Mouse (Mus musculus): Measurements from ENCODE around the gene Sephs2. TPM values are rescaled to one million over a fixed set of nuclear protein-coding genes. Genes with fewer than 3 reads are reported as not detected.

Gene Sephs2
- polyA plus RNA-seq, 1 experiment from 2014 or later, result 87.2 TPM

GRCm38 (mm10) chr7:127290142-127290541, 16.3 kb upstream of the Sephs2 start:
- H3K9me3 ChIP-seq (replicated peaks), result peaks cover 20% of the 10 kb centered on the region
- no peaks in the 10 kb centered on the region for H3K27me3 ChIP-seq (replicated peaks)
- H3K4me2 ChIP-seq, result no peak overlapping the region
- H3K4me3 ChIP-seq, result no peak overlapping the region
- H3K27ac ChIP-seq (ENCODE audit: poor library complexity, severe bottlenecking), result no peak overlapping the region
- no peak for ATAC-seq (ENCODE audit: insufficient number of reproducible peaks, low FRiP score)
- no peaks in the 10 kb centered on the region for H3K4me1 ChIP-seq (replicated peaks)
- no peaks in the 10 kb centered on the region for H3K36me3 ChIP-seq
- no peak overlapping the region for H3K9ac ChIP-seq
- WGBS, result 63% methylated on average over 8 of the region's 8 CpGs

DNA sequence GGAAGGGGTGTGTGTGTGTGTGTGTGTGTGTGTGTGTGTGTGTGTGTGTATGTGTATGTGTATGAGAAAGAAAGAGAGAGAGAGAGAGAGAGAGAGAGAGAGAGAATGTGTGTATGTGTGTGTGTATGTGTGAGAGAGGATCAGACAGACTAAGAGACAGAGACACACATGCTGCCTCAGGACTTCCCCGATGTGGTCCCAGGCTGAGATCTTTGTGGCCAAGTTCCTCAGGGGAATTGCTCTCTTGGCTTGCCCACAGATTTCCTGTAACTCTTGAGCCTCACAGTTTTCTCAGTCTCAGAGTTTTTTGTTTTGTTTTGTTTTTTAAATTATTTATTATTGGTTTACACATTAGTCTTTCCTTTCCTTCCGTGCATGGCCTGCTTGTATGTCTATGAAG, 15.5 kb upstream of the Sephs2 start:
- no peak overlapping the region for H3K27ac ChIP-seq (ENCODE audit: poor library complexity, severe bottlenecking)
- H3K36me3 ChIP-seq, result no peaks in the 10 kb centered on the region
- no peak for ATAC-seq (ENCODE audit: insufficient number of reproducible peaks, low FRiP score)
- no peaks in the 10 kb centered on the region for H3K4me1 ChIP-seq (replicated peaks)
- H3K9ac ChIP-seq, result no peak overlapping the region
- H3K27me3 ChIP-seq (replicated peaks), result no peaks in the 10 kb centered on the region
- no peak overlapping the region for H3K4me2 ChIP-seq
- no peak overlapping the region for H3K4me3 ChIP-seq
- H3K9me3 ChIP-seq (replicated peaks), result peaks cover 20% of the 10 kb centered on the region
- 77% methylated on average over 2 of the region's 2 CpGs for WGBS

GRCm38 (mm10) chr7:127287940-127288339, 14.1 kb upstream of the Sephs2 start:
- Histone ChIP-seq H3K4me2 (no peak overlapping the region), H3K27me3 (replicated peaks) (no peaks in the 10 kb centered on the region), H3K9me3 (replicated peaks) (peaks cover 20% of the 10 kb centered on the region), H3K4me3 (no peak overlapping the region), H3K4me1 (replicated peaks) (no peaks in the 10 kb centered on the region), H3K27ac (ENCODE audit: poor library complexity, severe bottlenecking) (no peak overlapping the region), H3K9ac (no peak overlapping the region), H3K36me3 (no peaks in the 10 kb centered on the region)
- 67% methylated on average over 1 of the region's 1 CpGs for WGBS
- no peak for ATAC-seq (ENCODE audit: insufficient number of reproducible peaks, low FRiP score)

DNA sequence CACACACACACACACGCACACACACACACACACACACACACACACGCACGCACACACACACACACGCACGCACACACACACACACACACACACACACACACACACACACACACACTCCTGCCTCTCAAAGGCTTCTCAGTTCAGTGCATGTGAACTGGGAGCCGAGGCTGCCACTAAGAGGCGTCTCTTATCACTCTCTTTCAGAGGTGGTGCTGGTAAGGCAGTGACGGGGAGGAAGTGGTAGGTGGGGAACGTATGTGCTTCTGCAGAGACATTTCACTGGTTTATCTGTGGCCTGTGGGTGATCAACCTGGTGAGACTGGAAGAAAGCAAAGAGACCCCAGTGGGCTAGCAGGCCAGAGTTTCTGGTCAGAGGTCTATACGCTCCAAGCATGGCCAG, 11.3 kb upstream of the Sephs2 start:
- ATAC-seq (ENCODE audit: insufficient number of reproducible peaks, low FRiP score), result no peak
- peaks cover 20% of the 10 kb centered on the region for H3K9me3 ChIP-seq (replicated peaks)

DNA sequence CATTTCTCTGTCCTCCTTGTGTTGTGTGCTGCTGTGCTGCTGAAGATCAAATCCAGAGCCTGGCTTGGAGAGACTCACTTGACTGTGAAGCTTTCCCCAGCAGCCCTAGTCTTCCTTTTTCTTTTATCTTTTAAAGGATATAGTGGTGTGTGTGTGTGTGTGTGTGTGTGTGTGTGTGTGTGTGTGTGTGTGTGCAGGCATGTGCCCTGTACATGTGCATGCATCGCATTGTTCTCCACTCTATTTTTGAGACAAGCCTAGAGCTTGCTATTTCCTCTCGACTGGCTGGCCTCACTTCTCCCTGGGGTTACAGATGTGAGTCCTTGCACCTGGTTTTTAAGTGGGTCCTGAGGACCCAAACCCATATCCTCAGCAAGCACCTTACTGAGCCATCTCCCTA, 8.3 kb upstream of the Sephs2 start:
- Histone ChIP-seq H3K4me2 (no peak overlapping the region), H3K4me3 (no peak overlapping the region), H3K27ac (ENCODE audit: poor library complexity, severe bottlenecking) (no peak overlapping the region), H3K36me3 (no peaks in the 10 kb centered on the region), H3K27me3 (replicated peaks) (no peaks in the 10 kb centered on the region), H3K4me1 (replicated peaks) (peaks cover 10% of the 10 kb centered on the region; the same call in 1 of the 2 replicates), H3K9ac (no peak overlapping the region), H3K9me3 (replicated peaks) (peaks cover 7% of the 10 kb centered on the region; the same call in 1 of the 2 replicates)
- ATAC-seq (ENCODE audit: insufficient number of reproducible peaks, low FRiP score), result no peak
- WGBS, result 86% methylated on average over 2 of the region's 2 CpGs

More for the DNA sequence above, 11.3 kb upstream of the Sephs2 start:
- H3K27me3 ChIP-seq (replicated peaks), result no peaks in the 10 kb centered on the region
- no peaks in the 10 kb centered on the region for H3K36me3 ChIP-seq
- H3K4me2 ChIP-seq, result no peak overlapping the region
- no peak overlapping the region for H3K27ac ChIP-seq (ENCODE audit: poor library complexity, severe bottlenecking)
- H3K4me3 ChIP-seq, result no peak overlapping the region
- H3K4me1 ChIP-seq (replicated peaks), result 0 out of 2 replicates have a peak, but pooled peaks cover 3% of the 10 kb centered on the region
- WGBS, result 33% methylated on average over 6 of the region's 10 CpGs
- H3K9ac ChIP-seq, result no peak overlapping the region

GRCm38 (mm10) chr7:127281114-127281513, 7.3 kb upstream of the Sephs2 start:
- no peaks in the 10 kb centered on the region for H3K36me3 ChIP-seq
- H3K9ac ChIP-seq, result no peak overlapping the region
- no peak for ATAC-seq (ENCODE audit: insufficient number of reproducible peaks, low FRiP score)
- no peak overlapping the region for H3K4me2 ChIP-seq
- H3K4me3 ChIP-seq, result no peak overlapping the region
- no peaks in the 10 kb centered on the region for H3K27me3 ChIP-seq (replicated peaks)
- peak overlapping the region; percentile 4; the same call in 1 of the 2 replicates for H3K27ac ChIP-seq (ENCODE audit: poor library complexity, severe bottlenecking)
- H3K9me3 ChIP-seq (replicated peaks), result no peaks in the 10 kb centered on the region
- 41% methylated on average over 4 of the region's 4 CpGs for WGBS
- peaks cover 10% of the 10 kb centered on the region; the same call in 1 of the 2 replicates for H3K4me1 ChIP-seq (replicated peaks)

- Histone ChIP-seq H3K9ac (no peak overlapping the region), H3K4me2 (no peak overlapping the region), H3K4me1 (replicated peaks) (peaks cover 10% of the 10 kb centered on the region; the same call in 1 of the 2 replicates), H3K27me3 (replicated peaks) (no peaks in the 10 kb centered on the region), H3K4me3 (no peak overlapping the region), H3K9me3 (replicated peaks) (no peaks in the 10 kb centered on the region), H3K36me3 (no peaks in the 10 kb centered on the region), H3K27ac (ENCODE audit: poor library complexity, severe bottlenecking) (no peak overlapping the region)
- 45% methylated on average over 3 of the region's 3 CpGs for WGBS
- ATAC-seq (ENCODE audit: insufficient number of reproducible peaks, low FRiP score), result no peak
Measured at GRCm38 (mm10) chr7:127280092-127280491, 6.2 kb upstream of the Sephs2 start.

GRCm38 (mm10) chr7:127278311-127278710, 4.5 kb upstream of the Sephs2 start:
- Histone ChIP-seq H3K27me3 (replicated peaks) (no peaks in the 10 kb centered on the region), H3K9me3 (replicated peaks) (no peaks in the 10 kb centered on the region), H3K27ac (ENCODE audit: poor library complexity, severe bottlenecking) (no peak overlapping the region), H3K36me3 (no peaks in the 10 kb centered on the region), H3K4me2 (no peak overlapping the region), H3K9ac (no peak overlapping the region), H3K4me1 (replicated peaks) (peaks cover 11% of the 10 kb centered on the region; the same call in 1 of the 2 replicates), H3K4me3 (no peak overlapping the region)
- ATAC-seq (ENCODE audit: insufficient number of reproducible peaks, low FRiP score), result no peak
- WGBS, result 22% methylated on average over 8 of the region's 8 CpGs

- 71% methylated on average over 5 of the region's 5 CpGs for WGBS
- Histone ChIP-seq H3K4me2 (no peak overlapping the region), H3K4me1 (replicated peaks) (peaks cover 22% of the 10 kb centered on the region)
Measured at GRCm38 (mm10) chr7:127276519-127276961, 2.7 kb upstream of the Sephs2 start.

GRCm38 (mm10) chr7:127273118-127273923, 534 bp downstream of the Sephs2 start:
- 11% methylated on average over 50 of the region's 50 CpGs for WGBS
- H3K27ac ChIP-seq (ENCODE audit: poor library complexity, severe bottlenecking), result peak overlapping the region; percentile 74
- H3K36me3 ChIP-seq, result peaks cover 30% of the 10 kb centered on the region
- peaks cover 12% of the 10 kb centered on the region for H3K4me1 ChIP-seq (replicated peaks)
- H3K9ac ChIP-seq, result peak overlapping the region; percentile 92
- ATAC-seq (ENCODE audit: insufficient number of reproducible peaks, low FRiP score), result peak; percentile 75
- no peaks in the 10 kb centered on the region for H3K27me3 ChIP-seq (replicated peaks)
- H3K4me3 ChIP-seq, result peak overlapping the region; percentile 79
- peaks cover 3% of the 10 kb centered on the region; the same call in 1 of the 2 replicates for H3K9me3 ChIP-seq (replicated peaks)
- H3K4me2 ChIP-seq, result peak overlapping the region; percentile 74

More at GRCm38 (mm10) chr7:127276519-127276961, 2.7 kb upstream of the Sephs2 start:
- Histone ChIP-seq H3K9me3 (replicated peaks) (no peaks in the 10 kb centered on the region), H3K27ac (ENCODE audit: poor library complexity, severe bottlenecking) (no peak overlapping the region), H3K27me3 (replicated peaks) (no peaks in the 10 kb centered on the region), H3K36me3 (peaks cover 8% of the 10 kb centered on the region), H3K9ac (no peak overlapping the region), H3K4me3 (no peak overlapping the region)
- ATAC-seq (ENCODE audit: insufficient number of reproducible peaks, low FRiP score), result no peak

GRCm38 (mm10) chr7:127272566-127272965, 1.3 kb downstream of the Sephs2 start:
- Histone ChIP-seq H3K9me3 (replicated peaks) (peaks cover 3% of the 10 kb centered on the region; the same call in 1 of the 2 replicates), H3K4me3 (peak overlapping the region; percentile 79), H3K9ac (no peak overlapping the region), H3K36me3 (peaks cover 30% of the 10 kb centered on the region), H3K4me2 (peak overlapping the region; percentile 74), H3K27me3 (replicated peaks) (no peaks in the 10 kb centered on the region), H3K27ac (ENCODE audit: poor library complexity, severe bottlenecking) (no peak overlapping the region), H3K4me1 (replicated peaks) (peaks cover 12% of the 10 kb centered on the region)
- WGBS, result 95% methylated on average over 15 of the region's 15 CpGs
- no peak for ATAC-seq (ENCODE audit: insufficient number of reproducible peaks, low FRiP score)

All from heart, embryonic 12.5 days (tissue).